22 mouse cellular contexts compared by ENCODE assay signal in the genomic region with DNA sequence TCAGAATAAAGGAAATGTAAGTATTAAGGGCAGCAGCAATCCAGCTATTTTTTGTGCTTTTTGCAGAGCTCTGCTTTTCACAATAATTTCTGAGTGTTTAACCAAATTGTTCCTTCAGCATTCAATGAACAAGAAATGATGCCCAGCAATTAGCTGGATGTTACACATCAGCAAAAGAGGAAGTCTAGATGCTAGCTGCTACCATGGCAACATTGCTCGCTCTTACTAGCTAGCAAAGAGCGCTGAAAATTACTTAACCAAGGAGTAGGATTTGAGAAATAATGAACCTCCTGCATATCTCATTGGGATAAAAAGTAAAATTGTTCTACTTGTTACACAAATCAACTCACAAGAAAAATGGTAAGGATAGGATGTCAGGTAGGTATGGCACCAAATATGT.
DNase-seq lines count a peak whose midpoint lies in the region; ATAC-seq and TF ChIP-seq lines count a peak whose summit lies in the region.
"Had no signal": no experiment of that assay in that cellular context is flagged by ENCODE, and none has a peak within 500 bp of the region (broad histone marks: within the 10 kb centered on the region; RNA-seq: fewer than 3 reads in every experiment).

No protein-coding gene starts in this region.

- 55% methylated on average over 2 of the region's 2 CpGs for WGBS in forebrain, embryonic 13.5 days
- 72% methylated on average over 2 of the region's 2 CpGs for WGBS in forebrain, embryonic 11.5 days
- WGBS in forebrain, embryonic 16.5 days: 38% methylated on average over 2 of the region's 2 CpGs
- WGBS in midbrain, postnatal 0 days: 45% methylated on average over 2 of the region's 2 CpGs

- H3K4me1 ChIP-seq in forebrain, embryonic 13.5 days: no peaks in the 10 kb centered on the region
- H3K4me1 ChIP-seq in forebrain, embryonic 11.5 days (replicated peaks; ENCODE audit: control insufficient read depth, insufficient read depth, low read length): no peaks in the 10 kb centered on the region
- 0 out of 2 replicates have a peak, but pooled peaks cover 3% of the 10 kb centered on the region for H3K4me1 ChIP-seq in forebrain, embryonic 16.5 days (replicated peaks; ENCODE audit: control insufficient read depth, insufficient read depth, low read length)
- H3K4me1 ChIP-seq in midbrain, postnatal 0 days (ENCODE audit: insufficient read depth, low read length): no peaks in the 10 kb centered on the region
- H3K4me1 ChIP-seq: hindbrain, embryonic 15.5 days had no signal

- H3K4me3 ChIP-seq in forebrain, embryonic 13.5 days: no peak overlapping the region
- H3K4me3 ChIP-seq in forebrain, embryonic 11.5 days (ENCODE audit: low read depth, low read length): no peak overlapping the region
- H3K4me3 ChIP-seq in forebrain, embryonic 16.5 days (replicated peaks; ENCODE audit: low read length): no peak overlapping the region
- no peak overlapping the region for H3K4me3 ChIP-seq in midbrain, postnatal 0 days (ENCODE audit: low read depth, low read length)
- H3K4me3 ChIP-seq: heart, adult 2 months; heart, embryonic 13.5 days; hindbrain, embryonic 15.5 days had no signal

- TF ChIP-seq CTCF in midbrain, postnatal 0 days (IDR thresholded peaks at IDR 0.05): no peak

- H3K27ac ChIP-seq in forebrain, embryonic 13.5 days: no peak overlapping the region
- no peak overlapping the region for H3K27ac ChIP-seq in forebrain, embryonic 11.5 days (ENCODE audit: low read depth, low read length)
- H3K27ac ChIP-seq in forebrain, embryonic 16.5 days (ENCODE audit: low read length): no peak overlapping the region
- no peak overlapping the region for H3K27ac ChIP-seq in midbrain, postnatal 0 days (ENCODE audit: low read depth, low read length)
- H3K27ac ChIP-seq: heart, adult 2 months; heart, embryonic 13.5 days; hindbrain, embryonic 15.5 days; macrophage had no signal

- H3K36me3 ChIP-seq in forebrain, embryonic 13.5 days (ENCODE audit: poor library complexity, severe bottlenecking): no peaks in the 10 kb centered on the region
- H3K36me3 ChIP-seq in forebrain, embryonic 11.5 days (ENCODE audit: control insufficient read depth, insufficient read depth, low read length): no peaks in the 10 kb centered on the region
- H3K36me3 ChIP-seq in forebrain, embryonic 16.5 days (ENCODE audit: control insufficient read depth, insufficient read depth): no peaks in the 10 kb centered on the region
- H3K36me3 ChIP-seq in midbrain, postnatal 0 days (ENCODE audit: insufficient read depth, low read length): no peaks in the 10 kb centered on the region
- H3K36me3 ChIP-seq: heart, embryonic 13.5 days; hindbrain, embryonic 15.5 days had no signal

- peak; percentile 61; the same call in 1 of the 2 replicates for ATAC-seq in forebrain, embryonic 13.5 days
- ATAC-seq in forebrain, embryonic 11.5 days (replicated peaks; ENCODE audit: low FRiP score): no peak
- peak; percentile 90 for ATAC-seq in forebrain, embryonic 16.5 days
- no peak for ATAC-seq in midbrain, postnatal 0 days (ENCODE audit: low FRiP score)
- ATAC-seq: intestine, embryonic 16.5 days; liver, postnatal 0 days; lung, postnatal 0 days had no signal

- no peak overlapping the region for H3K4me2 ChIP-seq in forebrain, embryonic 13.5 days
- H3K4me2 ChIP-seq in forebrain, embryonic 11.5 days (ENCODE audit: low read depth, low read length, severe bottlenecking): no peak overlapping the region
- H3K4me2 ChIP-seq in forebrain, embryonic 16.5 days (ENCODE audit: low read length): no peak overlapping the region
- no peak overlapping the region for H3K4me2 ChIP-seq in midbrain, postnatal 0 days (ENCODE audit: low read depth, low read length, poor library complexity, severe bottlenecking)
- H3K4me2 ChIP-seq: heart, embryonic 13.5 days; hindbrain, embryonic 15.5 days had no signal

- no peaks in the 10 kb centered on the region for H3K27me3 ChIP-seq in forebrain, embryonic 13.5 days
- no peaks in the 10 kb centered on the region for H3K27me3 ChIP-seq in forebrain, embryonic 11.5 days (ENCODE audit: control insufficient read depth, insufficient read depth, low read length)
- no peaks in the 10 kb centered on the region for H3K27me3 ChIP-seq in forebrain, embryonic 16.5 days (replicated peaks; ENCODE audit: control insufficient read depth, insufficient read depth, low read length)
- H3K27me3 ChIP-seq in midbrain, postnatal 0 days (ENCODE audit: insufficient read depth, low read length): no peaks in the 10 kb centered on the region
- H3K27me3 ChIP-seq: heart, embryonic 13.5 days; hindbrain, embryonic 15.5 days had no signal

- H3K9me3 ChIP-seq in forebrain, embryonic 13.5 days (replicated peaks): no peaks in the 10 kb centered on the region
- H3K9me3 ChIP-seq in forebrain, embryonic 11.5 days (ENCODE audit: control insufficient read depth, low read length): no peaks in the 10 kb centered on the region
- no peaks in the 10 kb centered on the region for H3K9me3 ChIP-seq in forebrain, embryonic 16.5 days (ENCODE audit: control insufficient read depth, low read length)
- no peaks in the 10 kb centered on the region for H3K9me3 ChIP-seq in midbrain, postnatal 0 days (ENCODE audit: low read length)
- H3K9me3 ChIP-seq: heart, embryonic 13.5 days; hindbrain, embryonic 15.5 days had no signal

- no peak overlapping the region for H3K9ac ChIP-seq in forebrain, embryonic 13.5 days
- H3K9ac ChIP-seq in forebrain, embryonic 11.5 days (ENCODE audit: low read length): no peak overlapping the region
- H3K9ac ChIP-seq in forebrain, embryonic 16.5 days (replicated peaks; ENCODE audit: low read depth, low read length): no peak overlapping the region
- no peak overlapping the region for H3K9ac ChIP-seq in midbrain, postnatal 0 days (replicated peaks; ENCODE audit: low read length, poor library complexity, severe bottlenecking)
- H3K9ac ChIP-seq: heart, embryonic 13.5 days; hindbrain, embryonic 15.5 days; liver, postnatal 0 days had no signal

- no peak for DNase-seq in forebrain, embryonic 11.5 days (ENCODE audit: low spot score)
- DNase-seq in left cerebral cortex, adult 11 months (ENCODE audit: low spot score): peak; percentile 9
- DNase-seq in left cerebral cortex, postnatal 36 days (ENCODE audit: low spot score in 2 of 2): no peak
- DNase-seq in midbrain, postnatal 0 days (ENCODE audit: low spot score): peak; percentile 67
- no peak for DNase-seq in layer of hippocampus, adult 9-10 months (ENCODE audit: low spot score)
- no peak for DNase-seq in kidney, postnatal 25 days
- DNase-seq: adrenal gland, postnatal 10 days; cerebellum, adult 9-10 months; gastrocnemius, postnatal 14 days; heart, adult 2 months; heart, postnatal 14 days; kidney, postnatal 4 days; liver, postnatal 0 days; thymus, adult 2 months; thymus, postnatal 4 days had no signal

- intact Hi-C loops in left cerebral cortex, postnatal 36 days (cut with DNase I): no loop called here

Comparison
In these comparisons a context has a peak if more than half of its experiments do, and no peak if none do; other contexts are left out.
1. ATAC-seq: peak in forebrain, embryonic 13.5 days (single experiment) and forebrain, embryonic 16.5 days (single experiment); none in forebrain, embryonic 11.5 days (single experiment) and midbrain, postnatal 0 days (single experiment).
2. DNase-seq: peak in left cerebral cortex, adult 11 months (single experiment) and midbrain, postnatal 0 days (single experiment); none in forebrain, embryonic 11.5 days (single experiment), left cerebral cortex, postnatal 36 days (0 of 2), layer of hippocampus, adult 9-10 months (single experiment) and kidney, postnatal 25 days (0 of 2).